Mouse (Mus musculus): ENCODE measurements around the gene Zc3h18.

Gene Zc3h18

DNA sequence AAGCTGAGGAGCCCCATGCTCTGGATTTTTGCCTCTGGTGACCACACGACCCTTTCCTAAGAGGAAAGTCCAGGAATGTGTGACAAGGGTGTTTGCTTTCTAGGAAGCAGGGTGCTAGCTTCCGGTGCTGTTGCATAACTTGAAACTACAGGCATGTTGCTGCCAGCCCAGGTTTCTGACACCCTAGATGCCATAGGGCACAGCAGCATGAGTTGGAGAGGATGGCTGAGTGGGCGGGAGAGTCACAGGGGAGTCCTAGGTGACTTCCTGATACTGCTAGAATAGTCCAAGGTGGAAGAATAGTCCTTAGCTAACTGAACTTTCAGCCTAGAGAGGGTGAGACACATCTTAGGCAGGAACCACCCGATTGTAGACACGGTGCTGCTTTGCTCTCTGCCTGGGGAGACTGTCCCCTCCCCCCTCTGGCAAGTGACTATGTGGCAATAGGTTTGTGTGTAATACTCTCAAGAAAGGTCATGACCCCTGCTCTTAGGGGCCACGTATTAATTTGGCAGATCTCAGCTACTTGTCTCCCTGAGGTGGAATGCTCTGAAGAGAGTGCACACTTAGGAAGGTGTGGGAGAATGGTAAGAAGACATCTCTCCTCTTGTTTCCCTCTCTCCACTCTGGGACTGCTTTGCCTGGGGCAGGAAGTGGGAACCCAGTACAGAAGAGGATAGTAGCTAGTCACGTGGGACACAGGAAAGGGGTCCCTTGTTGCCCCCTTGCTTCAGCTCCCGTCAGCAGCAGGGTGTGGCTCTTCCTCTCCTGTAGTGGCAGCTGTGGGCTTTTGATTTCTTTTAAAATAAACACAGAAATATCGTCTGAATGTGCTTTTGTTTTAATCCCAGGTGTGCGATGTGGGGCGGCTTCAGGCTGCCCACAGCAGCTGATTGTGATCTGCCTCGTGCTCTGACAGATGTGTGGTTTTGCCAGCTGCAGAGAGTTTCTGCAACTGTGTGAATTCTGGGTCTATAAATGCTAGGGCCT, 87.5 kb downstream of the Zc3h18 start:
- no peak for DNase-seq (ENCODE audit: low spot score in 2 of 2)

DNA sequence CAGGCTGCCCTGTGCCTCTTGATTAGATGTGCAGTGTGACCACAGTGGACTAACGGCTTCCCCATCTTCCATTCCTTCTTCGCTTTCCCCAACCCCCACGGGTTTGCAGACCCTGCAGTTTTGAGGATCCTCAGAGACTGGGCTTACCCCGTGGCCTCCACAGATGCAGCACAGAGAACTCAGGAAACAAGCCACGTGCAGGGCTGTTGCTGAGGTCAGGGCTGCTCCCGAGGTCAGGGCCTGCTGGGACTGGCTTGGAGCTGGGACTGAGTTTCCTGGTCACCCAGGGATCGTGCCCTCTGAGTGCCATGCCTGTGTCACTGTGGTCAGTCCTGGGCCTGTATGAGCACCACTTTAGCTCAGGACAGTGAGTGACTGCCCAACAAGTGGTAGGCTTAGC, 88.6 kb downstream of the Zc3h18 start:
- no peak for DNase-seq (ENCODE audit: low spot score in 2 of 2)

All from heart, adult 9 months (tissue).